Mouse (Mus musculus) stomach, embryonic 16.5 days (tissue): ENCODE results near the gene Ccdc47. TPM values are rescaled to one million over a fixed set of nuclear protein-coding genes. Genes with fewer than 3 reads are reported as not detected.

Experiments
- ATAC-seq: fragments of 200-750 bp; cut with Nextera tagmentation; 2 replicates; pipeline ENCODE4 v1.8.0; 2017; ENCODE audit warnings: moderate number of reproducible peaks, moderate TSS enrichment; ENCODE audit not compliant: insufficient read depth, low FRiP score
- H3K27ac ChIP-seq: fragments of 300-500 bp; sonication (generic); 2 replicates; pipeline ENCODE4 v1.5.1; 2014; ENCODE audit warnings: low read length
- H3K27me3 ChIP-seq: fragments of 300-500 bp; sonication (generic); 2 replicates; pipeline ENCODE4 v1.6.1; 2014; ENCODE audit warnings: low read length, control low read depth, mixed read lengths; ENCODE audit not compliant: control insufficient read depth, insufficient read depth
- H3K36me3 ChIP-seq: fragments of 300-500 bp; sonication (generic); 2 replicates; pipeline ENCODE4 v1.6.1; 2014; ENCODE audit warnings: low read length; ENCODE audit not compliant: control insufficient read depth, insufficient read depth
- H3K4me1 ChIP-seq: fragments of 300-500 bp; sonication (generic); 2 replicates; pipeline ENCODE4 v1.6.1; 2014; ENCODE audit warnings: low read length, control low read depth, mixed read lengths; ENCODE audit not compliant: control insufficient read depth, insufficient read depth
- H3K4me2 ChIP-seq: fragments of 300-500 bp; sonication (generic); 2 replicates; pipeline ENCODE4 v1.6.1; 2014; ENCODE audit warnings: low read depth, low read length, mixed read lengths
- H3K4me3 ChIP-seq: fragments of 300-500 bp; sonication (generic); replicated peaks from 2 replicates; pipeline ENCODE4 v1.5.1; 2014; ENCODE audit warnings: mild to moderate bottlenecking, low read length
- H3K9ac ChIP-seq: fragments of 300-500 bp; sonication (generic); 2 replicates; pipeline ENCODE4 v1.6.1; 2014; ENCODE audit warnings: low read length
- H3K9me3 ChIP-seq: fragments of 300-500 bp; sonication (generic); replicated peaks from 2 replicates; pipeline ENCODE4 v1.6.1; 2016; ENCODE audit warnings: low read length, control low read depth; ENCODE audit not compliant: control insufficient read depth
- WGBS: fragments of 180-500 bp; shearing (Covaris S2); extraction: QIAGEN DNeasy Blood & Tissue Kit; methylation state at CpG from one replicate; pipeline ENCODE4 v1.1.7; 2014; 5-methylcytosine and 5-hydroxymethylcytosine counted together
- polyA plus RNA-seq: library from polyadenylated mRNA; unstranded; fragments of >200 nt; fragmentation: Nextera tagmentation; extraction: Ambion mirVana; gene quantifications from 2 replicates; pipeline ENCODE4 v1.2.1, GENCODE M21; 2015

Ccdc47 gene
- polyA plus RNA-seq, 1 experiment from 2014 or later: 100 TPM

GRCm38 (mm10) chr11:106154091-106154490, 62.1 kb downstream of the Ccdc47 start:
- H3K27ac ChIP-seq: no peak overlapping the region
- no peak overlapping the region for H3K4me3 ChIP-seq
- H3K27me3 ChIP-seq: no peaks in the 10 kb centered on the region
- no peaks in the 10 kb centered on the region for H3K9me3 ChIP-seq
- no peak for ATAC-seq
- WGBS: 83% methylated on average over 5 of the region's 5 CpGs
- H3K9ac ChIP-seq: no peak overlapping the region
- peaks cover 32% of the 10 kb centered on the region for H3K36me3 ChIP-seq
- H3K4me1 ChIP-seq: peaks cover 5% of the 10 kb centered on the region
- no peak overlapping the region for H3K4me2 ChIP-seq

GRCm38 (mm10) chr11:106152132-106152531, 64.0 kb downstream of the Ccdc47 start:
- H3K27ac ChIP-seq: no peak overlapping the region
- WGBS: 82% methylated on average over 8 of the region's 8 CpGs
- H3K4me1 ChIP-seq: no peaks in the 10 kb centered on the region
- no peak for ATAC-seq
- no peak overlapping the region for H3K4me3 ChIP-seq
- no peaks in the 10 kb centered on the region for H3K9me3 ChIP-seq
- no peak overlapping the region for H3K4me2 ChIP-seq
- H3K27me3 ChIP-seq: no peaks in the 10 kb centered on the region
- H3K36me3 ChIP-seq: peaks cover 32% of the 10 kb centered on the region
- no peak overlapping the region for H3K9ac ChIP-seq

- Histone ChIP-seq H3K9ac (no peak overlapping the region), H3K4me1 (no peaks in the 10 kb centered on the region), H3K27ac (no peak overlapping the region), H3K36me3 (peaks cover 28% of the 10 kb centered on the region), H3K4me2 (no peak overlapping the region), H3K4me3 (no peak overlapping the region), H3K27me3 (no peaks in the 10 kb centered on the region), H3K9me3 (no peaks in the 10 kb centered on the region)
- 74% methylated on average over 3 of the region's 3 CpGs for WGBS
- ATAC-seq: no peak
Measured at GRCm38 (mm10) chr11:106151219-106151618, 64.9 kb downstream of the Ccdc47 start.

Other genes with a start within 250 kb of the Ccdc47 start
- 3.3 and 3.5 TPM in 2 replicates for gene Ace, start 248.4 kb downstream of the Ccdc47 start, polyA plus RNA-seq
- not detected in 2 replicates for gene Ace3, start 221.7 kb downstream of the Ccdc47 start, polyA plus RNA-seq
- 0.46 and 0.92 TPM in 2 replicates for gene Kcnh6, start 208.2 kb downstream of the Ccdc47 start, polyA plus RNA-seq
- gene Dcaf7, start 179.5 kb downstream of the Ccdc47 start, polyA plus RNA-seq: 53.3 and 54.3 TPM in 2 replicates
- gene Taco1, start 150.3 kb downstream of the Ccdc47 start, polyA plus RNA-seq: 10.5 and 12.2 TPM in 2 replicates
- 8.1 and 8.2 TPM in 2 replicates for gene Map3k3, start 131.7 kb downstream of the Ccdc47 start, polyA plus RNA-seq
- gene Gm10840, start 55.5 kb downstream of the Ccdc47 start, polyA plus RNA-seq: not detected in 2 replicates
- gene Limd2, start 55.5 kb downstream of the Ccdc47 start, polyA plus RNA-seq: 95.6 and 111 TPM in 2 replicates
- 18.8 and 19.6 TPM in 2 replicates for gene Strada, start 14.2 kb downstream of the Ccdc47 start, polyA plus RNA-seq
- gene Ddx42, start 582 bp upstream of the Ccdc47 start, polyA plus RNA-seq: 69.6 and 70.0 TPM in 2 replicates
- gene Ftsj3, start 39.7 kb upstream of the Ccdc47 start, polyA plus RNA-seq: 46.4 and 50.9 TPM in 2 replicates
- gene Psmc5, start 39.8 kb upstream of the Ccdc47 start, polyA plus RNA-seq: 257 and 260 TPM in 2 replicates
- gene Smarcd2, start 56.6 kb upstream of the Ccdc47 start, polyA plus RNA-seq: 53.8 and 58.1 TPM in 2 replicates
- gene Tcam1, start 60.3 kb upstream of the Ccdc47 start, polyA plus RNA-seq: 0.21 TPM in 2 replicates
- not detected in 2 replicates for gene Gh, start 85.5 kb upstream of the Ccdc47 start, polyA plus RNA-seq
- gene Cd79b, start 98.4 kb upstream of the Ccdc47 start, polyA plus RNA-seq: 3.5 and 3.6 TPM in 2 replicates
- gene Scn4a, start 136.9 kb upstream of the Ccdc47 start, polyA plus RNA-seq: 0.04 and 0.30 TPM in 2 replicates
- gene Prr29, start 149.1 kb upstream of the Ccdc47 start, polyA plus RNA-seq: 0.62 and 0.96 TPM in 2 replicates
- gene Icam2, start 171.7 kb upstream of the Ccdc47 start, polyA plus RNA-seq: 39.5 and 40.6 TPM in 2 replicates